Mouse (Mus musculus) mouse trophoblast stem cell (cell line): ENCODE measurements around the gene Uhrf2.
"Not testable (repeated sequence)": the region's sequence is repeated elsewhere in the genome, so short reads cannot be mapped to it uniquely, and the experiment has no call there.

Source experiments
- in situ Hi-C, 2 experiments: fragments of 300-500 bp; cut with MseI, MboI; formaldehyde crosslinking; loops; 2 replicates in 1 of 2; 3 replicates in 1 of 2; pipeline ENCODE4 v1.15.1; 2025

Uhrf2 gene

GRCm38 (mm10) chr19:30029894-30030635 is at the start of gene Uhrf2:
Uhrf2 (plus strand) TSS chr19:30030513.
- in situ Hi-C loops, result no loop called here

GRCm38 (mm10) chr19:29984208-29985005 is 45.9 kb upstream of the Uhrf2 start:
- in situ Hi-C loops, result no loop called here

- in situ Hi-C loops, result no loop called here
These were observed 43.7 kb upstream of the Uhrf2 start for GRCm38 (mm10) chr19:29986464-29987091.

DNA sequence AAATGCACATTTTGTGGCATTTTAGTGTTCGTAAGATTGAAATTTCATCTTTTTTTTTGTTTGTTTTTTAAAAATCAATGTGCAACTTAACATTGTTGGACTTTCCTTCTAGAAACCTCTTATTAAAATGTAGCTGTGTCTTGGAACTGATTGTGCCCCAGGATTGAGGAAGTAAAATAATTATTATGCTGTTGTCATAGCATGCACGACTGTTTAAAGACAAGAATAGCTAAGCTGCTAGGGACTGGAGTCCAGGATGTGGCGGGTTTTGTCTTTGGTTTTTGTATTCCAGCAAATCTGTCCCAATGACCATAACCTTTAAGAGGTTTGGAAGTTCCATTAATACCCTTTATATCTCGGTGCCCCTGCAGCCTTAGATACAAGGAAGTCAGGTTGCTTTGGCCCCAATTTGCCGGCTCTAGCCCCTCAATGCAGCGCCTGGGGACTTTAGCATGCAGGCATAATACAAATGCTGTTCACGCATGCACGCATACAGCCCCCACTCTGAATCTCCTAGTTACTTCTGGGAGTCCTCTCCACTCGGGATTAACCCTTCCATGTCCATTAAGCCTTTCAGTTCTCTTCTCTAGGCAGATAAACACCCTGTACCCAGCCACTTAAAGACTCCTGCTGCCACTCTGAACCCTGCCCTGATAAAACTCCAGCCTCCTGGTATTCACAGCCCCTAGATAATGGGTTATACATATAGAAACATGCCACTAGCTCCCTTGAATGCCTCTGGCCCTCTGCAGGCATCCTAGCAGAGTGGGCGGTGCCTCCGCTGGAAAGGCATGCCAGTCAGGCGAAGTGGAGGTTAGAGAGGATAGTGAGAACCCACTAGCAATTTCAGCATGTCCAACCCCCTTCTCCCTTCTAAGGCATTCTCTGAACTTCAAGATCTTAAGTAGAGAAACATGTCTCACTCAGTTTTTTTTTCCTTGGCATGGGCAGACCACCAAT is 29.6 kb upstream of the Uhrf2 start:
- in situ Hi-C loops, result no loop called here

- in situ Hi-C loops, result no loop called here
These were observed 28.8 kb upstream of the Uhrf2 start for GRCm38 (mm10) chr19:30001550-30001949.

GRCm38 (mm10) chr19:30003621-30004020 is 26.7 kb upstream of the Uhrf2 start, which contains the start of gene Trpd52l3:
Trpd52l3 (plus strand) TSS chr19:30003790.
- in situ Hi-C loops, result no loop called here

DNA sequence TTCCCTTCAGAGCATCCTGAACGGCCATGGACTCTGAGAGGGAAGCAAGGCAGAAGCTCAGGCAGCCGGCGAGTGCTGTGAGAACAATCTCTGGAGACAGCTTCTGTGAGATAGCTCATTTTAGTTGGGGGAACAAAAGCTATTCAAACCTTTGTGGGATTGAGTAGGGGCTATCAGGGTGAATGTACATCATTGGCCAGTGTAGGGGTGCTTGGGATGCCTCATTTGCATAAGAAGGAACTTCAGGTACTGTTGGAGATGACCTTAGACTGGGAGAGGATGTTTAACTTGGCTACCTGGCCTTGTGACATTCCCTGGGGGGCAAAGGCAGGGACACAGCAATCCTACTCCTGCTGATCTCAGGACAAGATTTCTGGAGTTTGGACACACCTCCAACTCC is 23.9 kb upstream of the Uhrf2 start:
- in situ Hi-C loops, result no loop called here

DNA sequence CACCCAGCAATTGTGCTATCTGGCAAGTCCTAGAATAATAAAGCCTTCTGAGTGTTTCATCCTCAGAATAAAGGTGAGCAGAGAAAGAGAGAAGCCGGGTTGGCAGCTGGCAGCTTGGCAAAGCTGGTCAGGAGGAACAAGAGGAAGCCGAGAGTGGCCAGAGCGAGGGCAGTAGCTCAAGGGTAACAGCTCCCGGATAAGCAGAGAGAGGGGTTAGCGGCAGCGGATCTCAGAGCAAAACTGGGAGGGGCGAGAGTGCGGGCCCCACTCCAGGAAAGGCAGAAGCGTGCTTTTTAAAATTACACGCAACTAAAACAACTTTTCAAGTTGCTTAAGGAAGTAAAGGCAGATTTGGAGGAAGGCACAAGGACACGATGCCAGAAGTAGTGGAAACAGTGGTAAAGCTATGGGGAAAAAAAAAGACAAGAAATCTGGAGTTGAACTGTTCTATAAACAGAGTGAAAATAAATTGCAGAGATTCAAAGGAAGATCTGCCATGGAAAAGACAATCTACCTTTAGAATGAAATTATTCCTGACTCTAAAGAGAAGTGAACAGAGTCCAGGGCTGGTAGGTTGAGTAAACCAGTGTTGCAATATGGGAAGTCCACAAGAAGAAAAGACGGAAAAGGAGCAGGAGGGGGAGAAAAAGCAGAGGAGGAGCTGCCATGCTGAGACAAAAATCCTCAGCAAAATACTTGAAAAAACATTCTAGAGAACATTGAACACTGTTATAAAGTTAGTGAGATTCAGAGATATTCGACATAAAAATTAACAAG is 19.6 kb upstream of the Uhrf2 start:
- in situ Hi-C loops, result no loop called here

GRCm38 (mm10) chr19:30014331-30014730 is 16.0 kb upstream of the Uhrf2 start:
- in situ Hi-C loops, result no loop called here

DNA sequence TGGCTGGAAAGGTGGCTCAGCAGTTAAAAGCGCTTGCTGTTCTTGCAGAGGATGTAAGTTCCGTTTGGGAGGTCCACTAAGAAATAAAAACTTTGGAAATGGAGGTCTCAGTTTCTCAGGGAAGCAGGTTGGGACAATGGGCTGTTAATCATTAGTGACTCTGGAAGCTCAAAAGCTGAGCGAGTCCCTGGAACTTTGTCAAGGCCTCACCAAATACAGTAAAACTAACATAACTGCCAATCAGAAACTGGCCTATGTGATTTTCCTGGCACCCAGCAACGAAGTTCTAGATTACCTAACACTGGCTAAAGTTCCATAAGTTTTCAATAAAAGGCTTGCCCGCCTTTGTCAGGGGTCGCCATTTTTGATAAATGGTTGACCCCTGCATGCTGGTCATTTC is 14.2 kb upstream of the Uhrf2 start:
- in situ Hi-C loops, result no loop called here

DNA sequence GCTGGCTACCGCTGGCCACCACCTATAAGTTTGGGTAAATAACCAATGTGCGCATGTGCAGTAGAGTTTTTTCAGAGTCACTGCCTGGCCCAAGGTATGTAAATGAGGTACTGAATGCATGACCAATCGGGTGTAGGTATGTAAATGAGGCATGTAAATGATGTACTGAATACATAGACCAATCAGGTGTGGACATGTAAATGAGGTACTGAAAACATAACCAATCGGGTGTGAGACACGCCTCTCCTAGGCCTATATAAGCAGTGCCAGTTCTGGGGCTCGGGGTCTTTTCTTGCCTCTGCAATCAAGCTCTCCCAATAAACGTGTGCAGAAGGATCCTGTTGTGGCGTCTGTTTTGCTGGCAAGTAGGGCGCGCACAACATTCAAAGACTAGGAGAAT is 6.9 kb upstream of the Uhrf2 start:
- in situ Hi-C loops, result not testable (repeated sequence)

GRCm38 (mm10) chr19:30029002-30029710 is 1.2 kb upstream of the Uhrf2 start:
- in situ Hi-C loops, result no loop called here

GRCm38 (mm10) chr19:30030636-30031467 is 539 bp downstream of the Uhrf2 start:
- in situ Hi-C loops, result no loop called here

GRCm38 (mm10) chr19:30031468-30031931 is 1.2 kb downstream of the Uhrf2 start:
- in situ Hi-C loops, result no loop called here

- in situ Hi-C loops, result no loop called here
These were observed 1.9 kb downstream of the Uhrf2 start for GRCm38 (mm10) chr19:30032206-30032605.

- in situ Hi-C loops, result no loop called here
These were observed 5.0 kb downstream of the Uhrf2 start for GRCm38 (mm10) chr19:30035361-30035760.

GRCm38 (mm10) chr19:30043691-30044090 is 13.4 kb downstream of the Uhrf2 start:
- in situ Hi-C loops, result no loop called here

DNA sequence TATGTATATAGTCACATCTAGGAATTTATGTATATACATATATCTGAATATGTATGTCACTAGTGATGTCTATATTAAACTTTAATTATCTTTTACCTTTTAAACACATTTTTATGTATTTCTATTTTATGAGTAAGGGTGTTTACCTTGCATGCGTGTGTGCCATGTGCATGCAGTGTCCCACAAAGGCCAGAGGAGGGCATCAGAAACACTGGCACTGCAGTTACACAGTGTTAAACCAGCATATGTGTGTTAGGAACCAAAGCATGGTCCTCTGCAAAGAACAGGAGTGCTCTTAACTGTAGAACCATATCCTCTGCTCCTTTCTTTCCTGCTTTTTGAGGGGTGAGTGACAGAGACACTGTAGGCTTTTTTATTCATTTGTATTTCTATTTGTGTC is 14.3 kb downstream of the Uhrf2 start:
- in situ Hi-C loops, result no loop called here

- in situ Hi-C loops, result no loop called here
These were observed 15.5 kb downstream of the Uhrf2 start for GRCm38 (mm10) chr19:30045857-30046256.
